ENCODE assay signal across 8 mouse cellular contexts in genomic region chr5:122987211-122988020, GRCm38 (mm10). TPM values are rescaled to one million over a fixed set of nuclear protein-coding genes. Genes with fewer than 3 reads are reported as not detected.
DNase-seq lines count a peak whose midpoint lies in the region; ATAC-seq lines count a peak whose summit lies in the region.

No protein-coding gene starts in this region.

- H3K27ac ChIP-seq in forebrain, embryonic 13.5 days = peak overlapping the region; percentile 90; the same call in 1 of the 2 replicates
- no peak overlapping the region for H3K27ac ChIP-seq in intestine, embryonic 14.5 days (ENCODE audit: low read depth)
- no peak overlapping the region for H3K27ac ChIP-seq in lung, embryonic 16.5 days (ENCODE audit: low read length)

- WGBS in forebrain, embryonic 13.5 days = 2% methylated on average over 39 of the region's 39 CpGs
- WGBS in intestine, embryonic 14.5 days = 4% methylated on average over 39 of the region's 39 CpGs
- 3% methylated on average over 37 of the region's 39 CpGs for WGBS in lung, embryonic 16.5 days

- H3K9me3 ChIP-seq in forebrain, embryonic 13.5 days (replicated peaks) = no peaks in the 10 kb centered on the region
- no peaks in the 10 kb centered on the region for H3K9me3 ChIP-seq in intestine, embryonic 14.5 days (ENCODE audit: control insufficient read depth, low read length)
- no peaks in the 10 kb centered on the region for H3K9me3 ChIP-seq in lung, embryonic 16.5 days (ENCODE audit: control insufficient read depth, low read length)

- peaks cover 67% of the 10 kb centered on the region for H3K4me1 ChIP-seq in forebrain, embryonic 13.5 days
- peaks cover 29% of the 10 kb centered on the region for H3K4me1 ChIP-seq in intestine, embryonic 14.5 days (replicated peaks; ENCODE audit: control insufficient read depth, insufficient read depth, low read length)
- H3K4me1 ChIP-seq in lung, embryonic 16.5 days (replicated peaks; ENCODE audit: control insufficient read depth, insufficient read depth, low read length) = peaks cover 19% of the 10 kb centered on the region

- no peaks in the 10 kb centered on the region for H3K27me3 ChIP-seq in forebrain, embryonic 13.5 days
- no peaks in the 10 kb centered on the region for H3K27me3 ChIP-seq in intestine, embryonic 14.5 days (replicated peaks; ENCODE audit: control insufficient read depth, insufficient read depth, low read length)
- no peaks in the 10 kb centered on the region for H3K27me3 ChIP-seq in lung, embryonic 16.5 days (ENCODE audit: control insufficient read depth, insufficient read depth, low read depth, low read length)

- peak overlapping the region; percentile 92 for H3K4me2 ChIP-seq in forebrain, embryonic 13.5 days
- H3K4me2 ChIP-seq in intestine, embryonic 14.5 days (ENCODE audit: low read length) = peak overlapping the region; percentile 100
- H3K4me2 ChIP-seq in lung, embryonic 16.5 days (ENCODE audit: low read depth, low read length) = peak overlapping the region; percentile 88

- peak; percentile 38 to 49 for DNase-seq in left cerebral cortex, postnatal 25 days (ENCODE audit: low spot score in 2 of 2)
- no peak for DNase-seq in left cerebral cortex, adult 11 months (ENCODE audit: low spot score)
- DNase-seq in adrenal gland, postnatal 14 days = peak; percentile 66
- DNase-seq in intestine, embryonic 14.5 days (ENCODE audit: low spot score) = no peak
- peak; percentile 62 for DNase-seq in retina, postnatal 1 day

- H3K9ac ChIP-seq in forebrain, embryonic 13.5 days = peak overlapping the region; percentile 85
- peak overlapping the region; percentile 71 for H3K9ac ChIP-seq in intestine, embryonic 14.5 days (ENCODE audit: low read length)
- peak overlapping the region; percentile 78 for H3K9ac ChIP-seq in lung, embryonic 16.5 days (ENCODE audit: low read length)

- peak; percentile 39; the same call in 1 of the 2 replicates for ATAC-seq in forebrain, embryonic 13.5 days
- no peak for ATAC-seq in intestine, embryonic 14.5 days (replicated peaks; ENCODE audit: low FRiP score, low TSS enrichment, low read depth)
- ATAC-seq in lung, embryonic 16.5 days (ENCODE audit: low read depth) = peak; percentile 32
- no peak for ATAC-seq in erythroid progenitor cell, adult 5-6 weeks (replicated peaks; ENCODE audit: low FRiP score, poor library complexity, severe bottlenecking)

- peak overlapping the region; percentile 64 for H3K4me3 ChIP-seq in forebrain, embryonic 13.5 days
- H3K4me3 ChIP-seq in intestine, embryonic 14.5 days (ENCODE audit: low read depth, low read length) = peak overlapping the region; percentile 71
- peak overlapping the region; percentile 73 for H3K4me3 ChIP-seq in lung, embryonic 16.5 days (ENCODE audit: low read length)

- intact Hi-C loops in left cerebral cortex, postnatal 25 days (cut with DNase I) = no loop called here

- H3K36me3 ChIP-seq in forebrain, embryonic 13.5 days (ENCODE audit: poor library complexity, severe bottlenecking) = peaks cover 10% of the 10 kb centered on the region
- H3K36me3 ChIP-seq in intestine, embryonic 14.5 days (ENCODE audit: control insufficient read depth, insufficient read depth, low read length) = no peaks in the 10 kb centered on the region
- no peaks in the 10 kb centered on the region for H3K36me3 ChIP-seq in lung, embryonic 16.5 days (ENCODE audit: control insufficient read depth, insufficient read depth, low read length)

RNA-seq across cellular contexts. Expression of gene Kdm2b, which starts 2.2 kb away (rescaled TPM):
- total RNA-seq in left cerebral cortex, postnatal 25 days (2021) = 10 to 100 TPM; 26.2 to 26.5 TPM
- 20.5 and 24.7 TPM in 2 replicates for total RNA-seq in adrenal gland, postnatal 14 days (2021)
- 107 and 108 TPM in 2 replicates for polyA plus RNA-seq in forebrain, embryonic 13.5 days (2015; fragmentation: Nextera tagmentation; extraction: Ambion mirVana)
- 31.7 and 37.4 TPM in 2 replicates for polyA plus RNA-seq in intestine, embryonic 14.5 days (2014; fragmentation: Nextera tagmentation; extraction: Ambion mirVana)
- 35.5 and 37.6 TPM in 2 replicates for polyA plus RNA-seq in lung, embryonic 16.5 days (2015; fragmentation: Nextera tagmentation; extraction: Ambion mirVana)
- total RNA-seq in erythroid progenitor cell, adult 5-6 weeks (2015; ENCODE audit: low replicate concordance) = 7.5 and 13.0 TPM in 2 replicates
- total RNA-seq in erythroid progenitor cell, adult 5-6 weeks (2017; ENCODE audit: low replicate concordance) = 13.0 and 14.9 TPM in 2 replicates

RNA-seq across cellular contexts. Expression of gene Orai1, which starts 27.5 kb away (rescaled TPM):
- 10 to 100 TPM in 1 of 2 experiments, 1 to 10 TPM in 1; 8.3 to 10.3 TPM for total RNA-seq in left cerebral cortex, postnatal 25 days (2021)
- 11.7 and 13.4 TPM in 2 replicates for total RNA-seq in adrenal gland, postnatal 14 days (2021)
- 10.6 and 10.8 TPM in 2 replicates for polyA plus RNA-seq in forebrain, embryonic 13.5 days (2015; fragmentation: Nextera tagmentation; extraction: Ambion mirVana)
- polyA plus RNA-seq in intestine, embryonic 14.5 days (2014; fragmentation: Nextera tagmentation; extraction: Ambion mirVana) = 15.6 and 17.7 TPM in 2 replicates
- polyA plus RNA-seq in lung, embryonic 16.5 days (2015; fragmentation: Nextera tagmentation; extraction: Ambion mirVana) = 18.2 and 19.3 TPM in 2 replicates
- 5.0 and 24.3 TPM in 2 replicates for total RNA-seq in erythroid progenitor cell, adult 5-6 weeks (2015; ENCODE audit: low replicate concordance)
- total RNA-seq in erythroid progenitor cell, adult 5-6 weeks (2017; ENCODE audit: low replicate concordance) = 3.5 and 4.0 TPM in 2 replicates

RNA-seq across cellular contexts. Expression of gene Morn3, which starts 59.4 kb away (rescaled TPM):
- total RNA-seq in left cerebral cortex, postnatal 25 days (2021) = under 1 TPM in 1 of 2 experiments, not detected in 1; 0.73 TPM
- not detected in 2 replicates for total RNA-seq in adrenal gland, postnatal 14 days (2021)
- 0.79 and 1.1 TPM in 2 replicates for polyA plus RNA-seq in forebrain, embryonic 13.5 days (2015; fragmentation: Nextera tagmentation; extraction: Ambion mirVana)
- polyA plus RNA-seq in intestine, embryonic 14.5 days (2014; fragmentation: Nextera tagmentation; extraction: Ambion mirVana) = 0.54 and 1.5 TPM in 2 replicates
- 3.9 and 7.4 TPM in 2 replicates for polyA plus RNA-seq in lung, embryonic 16.5 days (2015; fragmentation: Nextera tagmentation; extraction: Ambion mirVana)
- not detected in 2 replicates for total RNA-seq in erythroid progenitor cell, adult 5-6 weeks (2015; ENCODE audit: low replicate concordance)
- not detected in 2 replicates for total RNA-seq in erythroid progenitor cell, adult 5-6 weeks (2017; ENCODE audit: low replicate concordance)

Comparison
In these comparisons a context has a peak if more than half of its experiments do, and no peak if none do; other contexts are left out.
1. DNase-seq: peak in left cerebral cortex, postnatal 25 days (2 of 2), adrenal gland, postnatal 14 days (single experiment) and retina, postnatal 1 day (single experiment); none in left cerebral cortex, adult 11 months (single experiment) and intestine, embryonic 14.5 days (single experiment).
2. ATAC-seq: peak in forebrain, embryonic 13.5 days (single experiment) and lung, embryonic 16.5 days (single experiment); none in intestine, embryonic 14.5 days (single experiment) and erythroid progenitor cell, adult 5-6 weeks (single experiment).
3. Peak in every context shown above with its lines, with median percentiles within 50 percentile points of each other: H3K4me2 ChIP-seq, H3K4me3 ChIP-seq and H3K9ac ChIP-seq.